Mouse (Mus musculus) midbrain, embryonic 16.5 days (tissue): Measurements from ENCODE around the gene Pcgf6. TPM values are rescaled to one million over a fixed set of nuclear protein-coding genes. Genes with fewer than 3 reads are reported as not detected.

ENCODE experiments used
- ATAC-seq: fragments of 200-750 bp; cut with Nextera tagmentation; 2 replicates; pipeline ENCODE4 v1.8.0; 2017; ENCODE audit warnings: moderate TSS enrichment
- H3K27ac ChIP-seq: fragments of 300-500 bp; sonication (generic); 2 replicates; pipeline ENCODE4 v1.5.1; 2014; ENCODE audit warnings: mild to moderate bottlenecking, low read length, mixed read lengths
- H3K27me3 ChIP-seq: fragments of 300-500 bp; sonication (generic); 2 replicates; pipeline ENCODE4 v1.6.1; 2014; ENCODE audit warnings: low read depth, low read length, mixed read lengths; ENCODE audit not compliant: control insufficient read depth, insufficient read depth
- H3K36me3 ChIP-seq: fragments of 300-500 bp; sonication (generic); 2 replicates; pipeline ENCODE4 v1.6.1; 2014; ENCODE audit warnings: mild to moderate bottlenecking, low read length, moderate library complexity, mixed read lengths; ENCODE audit not compliant: control insufficient read depth, insufficient read depth
- H3K4me1 ChIP-seq: fragments of 300-500 bp; sonication (generic); 2 replicates; pipeline ENCODE4 v1.6.1; 2014; ENCODE audit warnings: mild to moderate bottlenecking, low read length, mixed read lengths; ENCODE audit not compliant: control insufficient read depth, insufficient read depth
- H3K4me2 ChIP-seq: fragments of 300-500 bp; sonication (generic); 2 replicates; pipeline ENCODE4 v1.6.1; 2014; ENCODE audit warnings: mild to moderate bottlenecking, low read length, mixed read lengths
- H3K4me3 ChIP-seq: fragments of 300-500 bp; sonication (generic); 2 replicates; pipeline ENCODE4 v1.5.1; 2014; ENCODE audit warnings: low read depth, mild to moderate bottlenecking, low read length, moderate library complexity, mixed read lengths
- H3K9ac ChIP-seq: fragments of 300-500 bp; sonication (generic); 2 replicates; pipeline ENCODE4 v1.6.1; 2014; ENCODE audit warnings: low read depth, low read length, mixed read lengths
- H3K9me3 ChIP-seq: fragments of 300-500 bp; sonication (generic); replicated peaks from 2 replicates; pipeline ENCODE4 v1.6.1; 2014; ENCODE audit warnings: mild to moderate bottlenecking, low read length, mixed read lengths; ENCODE audit not compliant: control insufficient read depth, poor library complexity, severe bottlenecking
- WGBS: fragments of 180-500 bp; shearing (Covaris S2); extraction: QIAGEN DNeasy Blood & Tissue Kit; methylation state at CpG from one replicate; pipeline ENCODE4 v1.1.7; 2014; 5-methylcytosine and 5-hydroxymethylcytosine counted together
- polyA plus RNA-seq: library from polyadenylated mRNA; unstranded; fragments of >200 nt; fragmentation: Nextera tagmentation; extraction: Ambion mirVana; gene quantifications from 2 replicates; pipeline ENCODE4 v1.2.1, GENCODE M21; 2015

Pcgf6 gene
- 33.9 and 35.1 TPM in 2 replicates for polyA plus RNA-seq

DNA sequence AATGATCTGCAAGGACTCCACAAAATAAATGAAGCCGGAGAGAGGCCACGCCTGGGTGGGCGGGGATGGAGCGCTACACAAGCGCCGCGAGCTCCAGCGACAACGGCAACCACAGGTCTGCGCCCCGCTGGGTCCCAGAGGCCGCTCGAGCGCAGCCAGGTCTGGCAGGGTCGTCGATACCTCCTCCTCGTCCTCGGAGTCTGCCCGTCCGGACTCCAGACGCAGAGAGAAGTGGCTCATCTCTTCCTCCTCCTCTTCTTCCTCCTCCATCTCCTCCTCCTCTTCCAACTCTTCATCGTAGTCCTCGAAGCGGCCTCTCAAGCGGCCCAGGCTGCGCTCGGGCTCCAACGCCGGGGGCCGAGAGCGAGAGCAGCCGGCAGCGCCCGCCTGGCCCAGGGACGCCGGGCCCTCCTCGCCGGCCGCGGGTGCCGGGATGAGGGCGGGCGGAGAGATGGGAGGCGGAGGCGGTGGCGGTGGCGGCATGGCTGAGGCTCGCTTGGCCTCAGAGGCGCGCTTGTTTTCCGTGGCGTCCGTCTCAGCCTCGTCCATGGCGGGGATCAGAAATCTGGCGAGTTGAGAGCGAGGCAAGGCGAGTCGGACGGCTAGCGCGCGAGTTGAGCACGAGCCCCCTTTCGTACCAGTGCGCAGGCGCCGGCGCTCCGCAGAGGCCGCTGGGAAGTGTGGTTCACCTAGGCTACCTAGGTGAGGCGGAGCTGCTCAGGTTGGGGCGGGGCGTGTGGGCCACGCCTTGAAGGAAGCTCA lies at the start of gene Pcgf6:
Gene Pcgf6 (minus strand): TSS at position 636 of the 762 bp plus-strand sequence.
- Histone ChIP-seq H3K27ac (peak within 1 kb of the TSS; percentile 95), H3K4me2 (peak within 1 kb of the TSS; percentile 87), H3K4me3 (peak within 1 kb of the TSS; percentile 95), H3K27me3 (no peaks in the 10 kb centered on the region), H3K9me3 (no peaks in the 10 kb centered on the region), H3K4me1 (peaks cover 12% of the 10 kb centered on the region), H3K36me3 (peaks cover 3% of the 10 kb centered on the region), H3K9ac (peak within 1 kb of the TSS; percentile 93)
- WGBS, result 1% methylated on average over 72 of the region's 75 CpGs
- peak; percentile 95 for ATAC-seq

DNA sequence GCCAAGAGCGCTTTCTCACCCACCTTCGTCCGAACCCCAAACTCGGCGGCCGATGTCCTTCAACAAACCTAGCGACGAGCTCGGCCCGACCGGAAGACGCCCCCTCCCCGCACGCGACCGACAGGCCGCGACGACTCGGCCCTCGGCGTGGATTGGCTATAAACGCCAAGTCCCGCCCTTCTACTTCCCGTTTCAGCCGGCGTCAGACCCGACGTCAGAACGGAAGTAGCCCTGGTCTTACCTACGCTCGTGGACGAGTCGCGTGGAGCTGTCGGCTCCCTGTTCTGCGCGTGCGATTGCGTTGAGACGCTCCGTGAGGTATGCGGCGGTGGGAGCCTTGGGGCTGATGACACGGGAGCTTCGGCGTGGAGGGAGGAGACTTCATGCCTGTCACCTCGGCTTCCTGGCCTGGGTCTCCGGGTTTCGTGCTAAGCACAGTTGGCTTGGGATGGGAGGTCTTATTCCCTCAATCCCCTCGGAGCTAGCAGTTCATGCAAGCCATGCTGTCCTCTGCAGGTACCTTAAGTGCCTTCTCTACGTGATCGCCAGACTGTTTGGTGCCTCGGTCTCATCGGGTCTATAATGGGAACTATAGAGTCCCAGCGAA lies 39.9 kb upstream of the Pcgf6 start, which contains the start of the genes Usmg5 and Pdcd11:
Gene Usmg5 (minus strand): TSS at position 98 of the 607 bp plus-strand sequence.
Gene Pdcd11 (plus strand): TSS at position 219 of the 607 bp plus-strand sequence.
- no peaks in the 10 kb centered on the region for H3K27me3 ChIP-seq
- peak within 1 kb of the TSS; percentile 95 for H3K4me2 ChIP-seq
- peak; percentile 99 for ATAC-seq
- peaks cover 25% of the 10 kb centered on the region for H3K4me1 ChIP-seq
- peaks cover 10% of the 10 kb centered on the region; the same call in 1 of the 2 replicates for H3K36me3 ChIP-seq
- under 1% methylated on average over 56 of the region's 56 CpGs for WGBS
- H3K9ac ChIP-seq, result peak within 1 kb of the TSS; percentile 99
- peak within 1 kb of the TSS; percentile 90 for H3K27ac ChIP-seq
- peak within 1 kb of the TSS; percentile 96 for H3K4me3 ChIP-seq
- H3K9me3 ChIP-seq, result no peaks in the 10 kb centered on the region

DNA sequence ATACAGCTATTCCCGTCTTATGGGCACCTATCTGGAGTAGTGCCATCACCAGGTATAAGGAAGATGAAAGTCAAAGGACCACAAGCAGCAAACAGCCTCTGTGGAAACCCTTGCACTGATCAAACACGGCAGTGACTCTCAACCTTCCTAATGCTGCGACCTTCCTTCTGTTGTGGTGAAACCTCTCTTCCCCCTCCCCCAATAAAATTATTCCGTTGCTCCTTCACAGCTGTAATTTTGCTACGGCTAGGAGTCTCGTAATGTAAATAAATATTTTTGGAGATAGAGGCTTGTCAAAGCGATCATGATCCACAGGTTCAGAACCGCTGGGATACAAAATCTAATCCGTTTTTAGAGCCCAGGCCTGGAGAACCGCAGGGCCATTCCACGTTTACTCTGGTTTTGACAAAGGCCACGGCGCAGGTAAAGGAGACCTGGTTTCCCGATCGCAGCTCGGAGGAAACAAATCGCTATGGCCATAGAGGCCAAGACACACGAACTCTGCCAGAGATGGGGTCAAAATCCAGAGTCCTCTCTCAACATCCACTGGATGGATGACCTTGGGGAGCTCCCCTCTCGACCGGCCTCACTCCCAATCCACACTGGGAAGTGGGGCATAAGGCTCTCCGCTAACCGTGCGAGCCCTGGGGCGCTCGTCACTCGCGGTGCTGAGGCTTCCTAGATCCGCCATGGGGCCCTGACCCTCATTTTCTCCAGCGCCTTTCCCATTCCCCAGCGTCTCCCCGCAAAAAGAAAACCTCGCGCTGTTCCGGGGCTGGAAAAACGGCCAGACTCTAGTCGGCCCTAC lies 39.2 kb upstream of the Pcgf6 start:
- H3K4me2 ChIP-seq, result peak overlapping the region; percentile 95
- no peaks in the 10 kb centered on the region for H3K9me3 ChIP-seq
- peaks cover 7% of the 10 kb centered on the region; the same call in 1 of the 2 replicates for H3K36me3 ChIP-seq
- peak overlapping the region; percentile 90 for H3K27ac ChIP-seq
- WGBS, result 3% methylated on average over 36 of the region's 36 CpGs
- H3K9ac ChIP-seq, result peak overlapping the region; percentile 99
- H3K27me3 ChIP-seq, result no peaks in the 10 kb centered on the region
- H3K4me1 ChIP-seq, result peaks cover 25% of the 10 kb centered on the region
- peak overlapping the region; percentile 96 for H3K4me3 ChIP-seq
- ATAC-seq, result peak; percentile 69

DNA sequence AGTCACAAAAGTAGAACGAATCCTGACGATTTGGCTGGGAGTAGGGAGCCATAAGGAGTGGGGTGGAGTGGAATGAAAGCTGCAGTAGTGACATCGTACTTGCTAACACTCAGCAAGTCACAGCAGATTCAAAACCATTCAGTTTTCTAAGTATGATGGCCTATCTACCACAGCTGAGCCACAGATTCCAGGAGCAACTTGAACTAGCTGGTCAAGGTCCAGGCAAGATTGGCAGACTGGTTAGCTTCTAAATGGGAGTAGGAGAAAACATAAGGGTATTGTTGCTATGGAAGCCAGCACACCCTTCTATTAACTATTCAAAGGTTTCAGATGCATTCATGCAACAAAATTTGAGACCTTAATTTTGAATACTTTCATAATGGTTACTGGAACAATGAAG lies 37.5 kb upstream of the Pcgf6 start:
- Histone ChIP-seq H3K27ac (no peak overlapping the region), H3K36me3 (peaks cover 20% of the 10 kb centered on the region), H3K9me3 (no peaks in the 10 kb centered on the region), H3K4me2 (no peak overlapping the region), H3K9ac (no peak overlapping the region), H3K4me1 (peaks cover 25% of the 10 kb centered on the region), H3K4me3 (no peak overlapping the region), H3K27me3 (no peaks in the 10 kb centered on the region)
- ATAC-seq, result no peak
- 89% methylated on average over 3 of the region's 3 CpGs for WGBS

DNA sequence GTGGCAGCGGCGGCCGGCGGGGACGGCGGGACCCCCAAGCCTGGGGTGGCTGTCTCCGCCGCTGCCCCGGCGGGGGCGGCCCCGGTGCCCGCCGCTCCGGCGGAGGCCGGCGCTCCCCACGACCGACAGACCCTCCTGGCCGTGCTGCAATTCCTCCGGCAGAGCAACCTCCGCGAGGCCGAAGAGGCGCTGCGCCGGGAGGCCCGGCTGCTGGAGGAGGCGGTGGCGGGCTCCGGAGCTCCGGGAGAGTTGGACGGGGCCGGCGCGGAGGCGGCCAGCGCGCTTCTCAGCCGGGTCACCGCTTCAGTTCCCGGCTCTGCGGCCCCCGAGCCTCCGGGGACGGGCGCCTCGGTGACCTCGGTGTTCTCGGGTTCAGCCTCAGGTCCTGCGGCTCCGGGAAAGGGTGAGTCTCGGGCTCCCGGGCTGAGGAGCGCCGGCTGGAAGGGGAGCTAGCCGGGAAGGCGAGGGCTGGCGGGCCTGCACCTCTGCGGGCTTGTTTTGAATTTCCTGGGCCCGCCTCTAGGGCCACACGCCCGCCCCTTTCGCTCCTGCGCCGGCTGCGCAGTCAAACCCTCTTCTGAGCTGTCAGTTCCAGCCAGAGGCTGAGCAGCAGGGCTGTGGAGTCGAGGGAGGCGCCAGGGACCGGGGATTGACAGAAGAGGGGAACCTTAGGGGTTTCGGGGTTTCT lies 17.4 kb upstream of the Pcgf6 start:
- WGBS, result under 1% methylated on average over 57 of the region's 72 CpGs

DNA sequence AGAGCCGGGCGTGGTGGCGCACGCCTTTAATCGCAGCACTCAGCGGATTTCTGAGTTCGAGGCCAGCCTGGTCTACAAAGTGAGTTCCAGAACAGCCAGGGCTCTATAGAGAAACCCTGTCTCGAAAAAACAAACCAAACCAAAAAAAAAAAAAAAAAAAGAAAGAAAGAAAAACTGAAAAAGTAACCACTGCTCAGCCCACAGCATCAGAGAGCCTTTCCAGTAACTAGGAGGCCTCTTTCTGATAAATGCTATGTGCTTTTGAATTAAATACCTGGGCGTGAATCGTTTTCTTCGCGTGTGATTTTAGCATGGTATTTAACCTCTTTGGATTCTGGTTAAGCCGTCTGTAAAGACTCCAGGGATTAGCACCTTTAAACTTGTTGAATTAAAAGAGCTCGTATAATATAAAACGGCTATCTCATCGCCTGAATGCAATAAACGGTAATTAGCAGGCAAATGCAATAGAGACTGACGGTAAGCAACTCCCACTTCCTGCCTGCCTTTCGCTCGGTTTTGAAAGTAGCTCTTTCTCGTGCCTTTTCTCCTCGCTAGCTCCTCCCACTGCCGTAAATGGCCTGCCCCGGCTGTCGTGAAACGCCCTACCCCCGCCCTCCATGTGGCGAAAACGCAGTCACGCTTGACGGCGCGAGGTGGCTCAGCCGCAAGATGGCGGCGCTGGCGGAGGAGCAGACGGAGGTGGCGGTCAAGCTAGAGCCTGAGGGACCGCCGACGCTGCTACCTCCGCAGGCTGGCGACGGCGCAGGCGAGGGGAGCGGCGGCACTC lies 16.6 kb upstream of the Pcgf6 start, which contains the start of gene Taf5:
Gene Taf5 (plus strand): TSS at position 651 of the 787 bp plus-strand sequence.
- peak within 1 kb of the TSS; percentile 85 for H3K4me2 ChIP-seq
- no peaks in the 10 kb centered on the region for H3K27me3 ChIP-seq
- 10% methylated on average over 49 of the region's 49 CpGs for WGBS
- H3K9ac ChIP-seq, result peak within 1 kb of the TSS; percentile 92
- no peaks in the 10 kb centered on the region for H3K9me3 ChIP-seq
- H3K27ac ChIP-seq, result peak within 1 kb of the TSS; percentile 92
- H3K4me1 ChIP-seq, result peaks cover 13% of the 10 kb centered on the region
- ATAC-seq, result peak; percentile 88
- H3K36me3 ChIP-seq, result peaks cover 10% of the 10 kb centered on the region
- peak within 1 kb of the TSS; percentile 62 for H3K4me3 ChIP-seq

More for the DNA sequence above, 17.4 kb upstream of the Pcgf6 start:
- H3K9me3 ChIP-seq, result no peaks in the 10 kb centered on the region
- H3K4me3 ChIP-seq, result peak overlapping the region; percentile 62
- no peaks in the 10 kb centered on the region for H3K27me3 ChIP-seq
- H3K9ac ChIP-seq, result peak overlapping the region; percentile 92
- peaks cover 13% of the 10 kb centered on the region for H3K36me3 ChIP-seq
- peaks cover 13% of the 10 kb centered on the region for H3K4me1 ChIP-seq
- H3K4me2 ChIP-seq, result peak overlapping the region; percentile 85
- H3K27ac ChIP-seq, result peak overlapping the region; percentile 92
- peak; percentile 94 for ATAC-seq

DNA sequence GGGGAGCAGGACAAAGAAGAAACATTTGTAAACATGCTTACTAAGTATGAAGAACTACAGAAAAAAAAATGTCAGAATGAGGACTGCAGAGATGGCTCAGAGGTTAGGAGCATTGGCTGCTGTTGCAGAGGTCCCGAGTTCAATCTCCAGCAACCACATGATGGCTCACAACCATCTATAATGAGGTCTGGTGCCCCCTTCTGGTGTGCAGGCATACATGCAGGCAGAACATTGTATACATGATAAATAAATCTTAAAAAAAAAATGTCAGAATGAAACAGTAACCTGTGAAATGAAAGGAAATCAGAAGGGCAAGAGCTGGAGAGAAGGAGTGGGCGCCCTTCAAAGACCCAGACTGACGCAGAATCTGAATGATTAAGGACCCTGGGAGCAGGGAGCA lies 15.2 kb upstream of the Pcgf6 start:
- 95% methylated on average over 3 of the region's 3 CpGs for WGBS
- Histone ChIP-seq H3K4me3 (no peak overlapping the region), H3K9ac (no peak overlapping the region), H3K9me3 (no peaks in the 10 kb centered on the region), H3K4me1 (peaks cover 13% of the 10 kb centered on the region), H3K27me3 (no peaks in the 10 kb centered on the region), H3K27ac (no peak overlapping the region), H3K36me3 (0 out of 2 replicates have a peak, but pooled peaks cover 2% of the 10 kb centered on the region), H3K4me2 (no peak overlapping the region)
- no peak for ATAC-seq
